Mouse (Mus musculus) heart, adult 2 months (tissue): ENCODE results near the gene Eddm3b. TPM values are rescaled to one million over a fixed set of nuclear protein-coding genes. Genes with fewer than 3 reads are reported as not detected.

Experiments used
- DNase-seq, 2 experiments: peaks; one replicate each; pipeline ENCODE4 v3.0.0; 2021
- H3K27ac ChIP-seq: fragments of 200-600 bp; 2 replicates; pipeline ENCODE4 v1.8.1; 2022
- H3K27me3 ChIP-seq: fragments of 200-500 bp; 2 replicates; pipeline ENCODE4 v1.6.1; 2012; ENCODE audit warnings: mild to moderate bottlenecking, low read length, inconsistent platforms, mixed read lengths; ENCODE audit not compliant: control insufficient read depth, insufficient read depth
- H3K36me3 ChIP-seq: fragments of 200-500 bp; 2 replicates; pipeline ENCODE4 v1.6.1; 2012; ENCODE audit warnings: low read length, inconsistent platforms; ENCODE audit not compliant: control insufficient read depth, insufficient read depth
- H3K4me1 ChIP-seq: fragments of 200-500 bp; 2 replicates; pipeline ENCODE4 v1.6.1; 2011; ENCODE audit warnings: low read length; ENCODE audit not compliant: control insufficient read depth, insufficient read depth
- H3K4me3 ChIP-seq: fragments of 200-600 bp; 2 replicates; pipeline ENCODE4 v1.8.1; 2022
- H3K79me2 ChIP-seq: fragments of 200-500 bp; replicated peaks from 2 replicates; pipeline ENCODE4 v1.6.1; 2012; ENCODE audit warnings: mild to moderate bottlenecking, inconsistent platforms, low read length, moderate library complexity, mixed read lengths; ENCODE audit not compliant: control insufficient read depth, insufficient read depth
- H3K9ac ChIP-seq: fragments of 200-500 bp; 2 replicates; pipeline ENCODE4 v1.6.1; 2012; ENCODE audit warnings: low read depth, mild to moderate bottlenecking, control low read depth, inconsistent platforms, low read length, mixed read lengths
- CTCF ChIP-seq: fragments of 200-600 bp; IDR thresholded peaks from 2 replicates; pipeline ENCODE4 v1.8.1; 2022; ENCODE audit warnings: antibody characterized with exemption, mild to moderate bottlenecking, moderate library complexity
- EP300 ChIP-seq: fragments of 200-500 bp; IDR thresholded peaks from 2 replicates; pipeline ENCODE4 v1.6.1; 2011; ENCODE audit warnings: low read depth, low read length, control low read depth; ENCODE audit not compliant: insufficient read depth
- POLR2A ChIP-seq: fragments of 200-500 bp; IDR thresholded peaks from 2 replicates; pipeline ENCODE4 v1.6.1; 2011; ENCODE audit warnings: mild to moderate bottlenecking, low read depth, low read length, control low read depth; ENCODE audit not compliant: insufficient read depth
- WGBS: fragments of 180-500 bp; shearing (Covaris S2); methylation state at CpG from one replicate; pipeline ENCODE4 v1.1.7; 2018; 5-methylcytosine and 5-hydroxymethylcytosine counted together
- intact Hi-C: fragments of 180-260 bp; cut with DNase I; formaldehyde crosslinking; loops from one replicate; pipeline ENCODE4 v1.15.1; 2025
- polyA plus RNA-seq: library from polyadenylated mRNA; depleted of rRNA; stranded (reverse); fragments of >200 nt; gene quantifications from 2 replicates; pipeline ENCODE4 v1.2.3, GENCODE M21; 2012
- total RNA-seq, 2 experiments: library from RNA; stranded (reverse); gene quantifications; 2 replicates each; pipeline ENCODE4 v1.2.3; 2021

Gene Eddm3b
- total and polyA plus RNA-seq, 3 experiments, result not detected

GRCm38 (mm10) chr14:51129624-51129975, 15.4 kb downstream of the Eddm3b start:
- no peaks in the 10 kb centered on the region for H3K4me1 ChIP-seq
- intact Hi-C loops, result loop anchor here (5.0 kb wide), 1 partner anchor 33 kb away; the partner anchor contains the start of gene Rnase2b
- no peak overlapping the region for H3K4me3 ChIP-seq
- H3K27me3 ChIP-seq, result no peaks in the 10 kb centered on the region
- no peaks in the 10 kb centered on the region for H3K36me3 ChIP-seq
- H3K9ac ChIP-seq, result no peak overlapping the region
- TF ChIP-seq EP300, result no peak
- H3K27ac ChIP-seq, result no peak overlapping the region
- no peaks in the 10 kb centered on the region for H3K79me2 ChIP-seq
- DNase-seq, result no peak
- 56% methylated on average over 4 of the region's 4 CpGs for WGBS

GRCm38 (mm10) chr14:51130315-51130940, 16.2 kb downstream of the Eddm3b start:
- intact Hi-C loops, result no loop called here
- no peak overlapping the region for H3K27ac ChIP-seq
- no peak for DNase-seq
- TF ChIP-seq POLR2A (no peak), CTCF (no peak), EP300 (no peak)
- H3K36me3 ChIP-seq, result no peaks in the 10 kb centered on the region
- no peaks in the 10 kb centered on the region for H3K79me2 ChIP-seq
- no peak overlapping the region for H3K4me3 ChIP-seq
- no peak overlapping the region for H3K9ac ChIP-seq
- H3K27me3 ChIP-seq, result no peaks in the 10 kb centered on the region
- H3K4me1 ChIP-seq, result no peaks in the 10 kb centered on the region
- 52% methylated on average over 9 of the region's 9 CpGs for WGBS

GRCm38 (mm10) chr14:51131086-51131815, 17.0 kb downstream of the Eddm3b start:
- Histone ChIP-seq H3K4me3 (no peak overlapping the region), H3K4me1 (no peaks in the 10 kb centered on the region), H3K9ac (no peak overlapping the region), H3K36me3 (no peaks in the 10 kb centered on the region), H3K79me2 (no peaks in the 10 kb centered on the region), H3K27ac (no peak overlapping the region), H3K27me3 (no peaks in the 10 kb centered on the region)
- DNase-seq, result no peak
- TF ChIP-seq EP300 (no peak), POLR2A (no peak), CTCF (no peak)
- intact Hi-C loops, result no loop called here
- 72% methylated on average over 7 of the region's 7 CpGs for WGBS

GRCm38 (mm10) chr14:51132372-51132771, 18.1 kb downstream of the Eddm3b start:
- DNase-seq, result no peak
- WGBS, result 84% methylated on average over 4 of the region's 4 CpGs
- Histone ChIP-seq H3K79me2 (no peaks in the 10 kb centered on the region), H3K27ac (no peak overlapping the region), H3K9ac (no peak overlapping the region), H3K36me3 (no peaks in the 10 kb centered on the region), H3K4me1 (no peaks in the 10 kb centered on the region), H3K27me3 (no peaks in the 10 kb centered on the region), H3K4me3 (no peak overlapping the region)
- intact Hi-C loops, result no loop called here
- TF ChIP-seq CTCF, result no peak
- no peak for TF ChIP-seq POLR2A
- no peak for TF ChIP-seq EP300

- WGBS, result 32% methylated on average over 2 of the region's 2 CpGs
- Histone ChIP-seq H3K4me3 (no peak overlapping the region), H3K4me1 (no peaks in the 10 kb centered on the region), H3K27ac (no peak overlapping the region), H3K9ac (no peak overlapping the region), H3K27me3 (no peaks in the 10 kb centered on the region), H3K36me3 (peaks cover 4% of the 10 kb centered on the region; the same call in 1 of the 2 replicates), H3K79me2 (no peaks in the 10 kb centered on the region)
- DNase-seq, result no peak
- intact Hi-C loops, result no loop called here
- TF ChIP-seq CTCF, result no peak
- TF ChIP-seq POLR2A, result no peak
- no peak for TF ChIP-seq EP300
These were observed 26.1 kb downstream of the Eddm3b start for GRCm38 (mm10) chr14:51140342-51140741.

- 89% methylated on average over 4 of the region's 4 CpGs for WGBS
- DNase-seq, result no peak
- no peak overlapping the region for H3K27ac ChIP-seq
- intact Hi-C loops, result no loop called here
- H3K36me3 ChIP-seq, result peaks cover 4% of the 10 kb centered on the region
- no peaks in the 10 kb centered on the region for H3K79me2 ChIP-seq
- H3K27me3 ChIP-seq, result no peaks in the 10 kb centered on the region
- peaks cover 1% of the 10 kb centered on the region; the same call in 1 of the 2 replicates for H3K4me1 ChIP-seq
- no peak overlapping the region for H3K4me3 ChIP-seq
- no peak for TF ChIP-seq EP300
- no peak for TF ChIP-seq POLR2A
- TF ChIP-seq CTCF, result no peak
- no peak overlapping the region for H3K9ac ChIP-seq
These were observed 27.9 kb downstream of the Eddm3b start for GRCm38 (mm10) chr14:51142119-51142518.
